Mouse (Mus musculus) brain, embryonic 14.5 days (tissue): ENCODE results near the gene Fam19a1.

Experiments used
- CTCF ChIP-seq: fragments of 200-500 bp; IDR thresholded peaks from 2 replicates; pipeline ENCODE4 v1.5.1; 2012; ENCODE audit warnings: inconsistent platforms, mild to moderate bottlenecking, moderate library complexity, borderline replicate concordance; ENCODE audit not compliant: insufficient read depth, insufficient read length; ENCODE audit errors: extremely low read depth
- POLR2A ChIP-seq: fragments of 200-500 bp; IDR thresholded peaks from 2 replicates; pipeline ENCODE4 v1.6.1; 2012; ENCODE audit warnings: mild to moderate bottlenecking, inconsistent platforms, borderline replicate concordance; ENCODE audit not compliant: poor library complexity, insufficient read depth, insufficient read length, severe bottlenecking; ENCODE audit errors: extremely low read depth

DNA sequence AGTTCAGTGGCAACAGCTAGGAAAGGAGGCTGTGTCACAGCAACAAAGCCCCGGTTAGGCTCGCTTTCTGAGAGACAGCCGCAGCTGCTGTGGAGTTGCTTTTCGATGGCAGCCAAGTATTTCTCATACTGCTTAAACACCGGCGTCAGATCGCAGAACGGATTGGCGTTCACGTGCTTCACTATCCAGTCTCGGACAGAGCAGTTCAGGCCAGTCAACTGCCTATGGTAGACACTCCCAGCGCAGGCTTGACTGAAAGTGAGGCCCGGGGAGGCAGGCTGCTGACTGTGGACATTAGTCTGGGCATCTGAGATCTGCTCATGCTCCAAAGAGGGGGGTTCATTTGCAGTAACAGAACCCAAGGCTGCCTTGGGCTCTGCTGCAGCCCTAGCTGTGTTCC lies 52.4 kb downstream of the Fam19a1 start:
- no peak for TF ChIP-seq CTCF
- no peak for TF ChIP-seq POLR2A
